Mouse (Mus musculus) spleen, embryonic (tissue): Measurements from ENCODE around the gene Tmem176b.
"Not testable (repeated sequence)": the region's sequence is repeated elsewhere in the genome, so short reads cannot be mapped to it uniquely, and the experiment has no call there.

Source experiments
- CTCF ChIA-PET: fragments of 350-600 bp; sonication (Branson Sonifier 250); formaldehyde crosslinking; loops from one replicate; lab custom pipeline; 2022; lab: Charles Lee

The Tmem176b gene

GRCm38 (mm10) chr6:48840973-48841625, at the start of gene Tmem176b:
Gene Tmem176b (minus strand): TSS chr6:48841496.
- CTCF ChIA-PET = interaction anchor here (0.5 kb wide), 1 partner anchor 242 kb away, joined by 7 read pairs; no protein-coding TSS in a partner anchor

- CTCF ChIA-PET = no interaction called here
These were observed 35.3 kb upstream of the Tmem176b start for GRCm38 (mm10) chr6:48876510-48877135.

GRCm38 (mm10) chr6:48875515-48875914, 34.2 kb upstream of the Tmem176b start:
- CTCF ChIA-PET = interaction anchor here (0.6 kb wide), 1 partner anchor 19 kb away, joined by 4 read pairs; no protein-coding TSS in a partner anchor

- CTCF ChIA-PET = interaction anchor here (0.6 kb wide), 1 partner anchor 20 kb away, joined by 4 read pairs; no protein-coding TSS in a partner anchor
These were observed 33.3 kb upstream of the Tmem176b start for GRCm38 (mm10) chr6:48874576-48874975.

- CTCF ChIA-PET = interaction anchor here (0.5 kb wide), 1 partner anchor 9 kb away, joined by 3 read pairs; no protein-coding TSS in a partner anchor
These were observed 31.3 kb upstream of the Tmem176b start, which contains the start of gene Aoc1 for GRCm38 (mm10) chr6:48872596-48872995. Gene Aoc1 (plus strand): TSS chr6:48872896.

GRCm38 (mm10) chr6:48869774-48870173, 28.5 kb upstream of the Tmem176b start:
- CTCF ChIA-PET = no interaction called here

GRCm38 (mm10) chr6:48867158-48867557, 25.9 kb upstream of the Tmem176b start:
- CTCF ChIA-PET = no interaction called here

GRCm38 (mm10) chr6:48866355-48866950, 25.2 kb upstream of the Tmem176b start:
- CTCF ChIA-PET = not testable (repeated sequence)

- CTCF ChIA-PET = no interaction called here
These were observed 24.0 kb upstream of the Tmem176b start for GRCm38 (mm10) chr6:48865152-48865745.

- CTCF ChIA-PET = no interaction called here
These were observed 23.4 kb upstream of the Tmem176b start for GRCm38 (mm10) chr6:48864723-48865122.

- CTCF ChIA-PET = no interaction called here
These were observed 22.9 kb upstream of the Tmem176b start for GRCm38 (mm10) chr6:48864181-48864580.

GRCm38 (mm10) chr6:48863488-48863887, 22.2 kb upstream of the Tmem176b start:
- CTCF ChIA-PET = interaction anchor here (0.6 kb wide), 1 partner anchor 9 kb away, joined by 3 read pairs; no protein-coding TSS in a partner anchor

GRCm38 (mm10) chr6:48862816-48863215, 21.5 kb upstream of the Tmem176b start:
- CTCF ChIA-PET = no interaction called here

GRCm38 (mm10) chr6:48861616-48862280, 20.5 kb upstream of the Tmem176b start:
- CTCF ChIA-PET = no interaction called here

- CTCF ChIA-PET = interaction anchor here (0.6 kb wide), 3 partner anchors 90 to 268 kb away, joined by 3 read pairs; partner anchors contain the start of gene Gimap3
These were observed 19.6 kb upstream of the Tmem176b start for GRCm38 (mm10) chr6:48860851-48861250.

GRCm38 (mm10) chr6:48860130-48860815, 19.0 kb upstream of the Tmem176b start:
- CTCF ChIA-PET = interaction anchor here (0.6 kb wide), 6 partner anchors 48 to 1955 kb away, joined by 3 to 4 read pairs (median 3); partner anchors contain the start of genes Gimap3 and Gimap8

GRCm38 (mm10) chr6:48857613-48858302, 16.5 kb upstream of the Tmem176b start:
- CTCF ChIA-PET = interaction anchor here (1.2 kb wide), 1 partner anchor 211 kb away, joined by 5 read pairs; the partner anchor contains the start of gene Gimap8

- CTCF ChIA-PET = interaction anchor here (0.7 kb wide), 2 partner anchors 24 to 114 kb away, joined by 3 read pairs; no protein-coding TSS in a partner anchor
These were observed 12.9 kb upstream of the Tmem176b start for GRCm38 (mm10) chr6:48854155-48854554.

GRCm38 (mm10) chr6:48851820-48852491, 10.7 kb upstream of the Tmem176b start:
- CTCF ChIA-PET = no interaction called here
